Mouse (Mus musculus) brain, adult 2 months (tissue): ENCODE results near the gene A530032D15Rik.
"Not testable (repeated sequence)": the region's sequence is repeated elsewhere in the genome, so short reads cannot be mapped to it uniquely, and the experiment has no call there.

Source experiments
- DNase-seq: peaks from one replicate; pipeline ENCODE4 v3.0.0; 2011; ENCODE audit warnings: low read depth, low spot score

Gene A530032D15Rik

GRCm38 (mm10) chr1:85035801-85036200 is 73.9 kb downstream of the A530032D15Rik start:
- not testable (repeated sequence) for DNase-seq

GRCm38 (mm10) chr1:85034394-85034793 is 75.3 kb downstream of the A530032D15Rik start:
- not testable (repeated sequence) for DNase-seq

- peak; percentile 0 for DNase-seq
These were observed 76.0 kb downstream of the A530032D15Rik start for GRCm38 (mm10) chr1:85033616-85034015.
